Mouse (Mus musculus) liver, adult 2 months (tissue): ENCODE data around the gene Eef2k. TPM values are rescaled to one million over a fixed set of nuclear protein-coding genes. Genes with fewer than 3 reads are reported as not detected.
A peak's percentile ranks its signal among the peaks of the same experiment; 100 is the strongest.

Experiments
- DNase-seq: peaks from one replicate; pipeline ENCODE4 v3.0.0-alpha.2; 2011; ENCODE audit warnings: low read depth, low spot score; ENCODE audit errors: extremely low read depth
- H3K27ac ChIP-seq: fragments of 200-500 bp; replicated peaks from 2 replicates; pipeline ENCODE4 v1.5.1; 2012; ENCODE audit warnings: low read depth, mild to moderate bottlenecking, control low read depth, inconsistent platforms, low read length; ENCODE audit not compliant: insufficient read depth
- H3K27me3 ChIP-seq: fragments of 200-500 bp; 2 replicates; pipeline ENCODE4 v1.6.1; 2012; ENCODE audit warnings: mild to moderate bottlenecking, moderate library complexity, low read length, inconsistent platforms; ENCODE audit not compliant: control insufficient read depth, insufficient read depth
- H3K36me3 ChIP-seq: fragments of 200-500 bp; 2 replicates; pipeline ENCODE4 v1.6.1; 2012; ENCODE audit warnings: low read length, inconsistent platforms; ENCODE audit not compliant: control insufficient read depth, insufficient read depth
- H3K4me1 ChIP-seq: fragments of 200-500 bp; 2 replicates; pipeline ENCODE4 v1.6.1; 2011; ENCODE audit warnings: low read length; ENCODE audit not compliant: control insufficient read depth, insufficient read depth
- H3K4me3 ChIP-seq: fragments of 200-500 bp; 2 replicates; pipeline ENCODE4 v1.5.1; 2011; ENCODE audit warnings: low read depth, mild to moderate bottlenecking, control low read depth, low read length, moderate library complexity; ENCODE audit not compliant: insufficient read depth
- H3K79me2 ChIP-seq: fragments of 200-500 bp; 2 replicates; pipeline ENCODE4 v1.6.1; 2012; ENCODE audit warnings: inconsistent platforms, mild to moderate bottlenecking, low read length, moderate library complexity; ENCODE audit not compliant: control insufficient read depth, insufficient read depth
- H3K9ac ChIP-seq: fragments of 200-500 bp; 2 replicates; pipeline ENCODE4 v1.6.1; 2012; ENCODE audit warnings: low read depth, mild to moderate bottlenecking, control low read depth, inconsistent platforms, low read length
- CTCF ChIP-seq: fragments of 200-500 bp; IDR thresholded peaks from 2 replicates; pipeline ENCODE4 v1.5.1; 2011; ENCODE audit warnings: low read depth, low read length, control low read depth
- POLR2A ChIP-seq: fragments of 200-500 bp; IDR thresholded peaks from 2 replicates; pipeline ENCODE4 v1.6.1; 2011; ENCODE audit warnings: low read length, control low read depth; ENCODE audit not compliant: insufficient read depth; ENCODE audit errors: extremely low read depth
- WGBS: fragments of 180-500 bp; shearing (Covaris S2); methylation state at CpG from one replicate; pipeline ENCODE4 v1.1.7; 2018; 5-methylcytosine and 5-hydroxymethylcytosine counted together
- polyA plus RNA-seq: library from polyadenylated mRNA; depleted of rRNA; stranded (reverse); fragments of >200 nt; gene quantifications from 2 replicates; pipeline ENCODE4 v1.2.3, GENCODE M21; 2012; rRNA removed
- total RNA-seq: library from RNA; depleted of rRNA; stranded (reverse); fragments of >200 nt; gene quantifications from 2 replicates; pipeline ENCODE4 v1.2.3, GENCODE M21; 2014; rRNA removed

The Eef2k gene
- 6.5 and 8.3 TPM in 2 replicates for total RNA-seq
- 6.4 and 7.4 TPM in 2 replicates for polyA plus RNA-seq

- peak within 1 kb of the TSS; percentile 80 for H3K9ac ChIP-seq
- H3K79me2 ChIP-seq = no peaks in the 10 kb centered on the region
- peaks cover 4% of the 10 kb centered on the region; the same call in 1 of the 2 replicates for H3K4me1 ChIP-seq
- peak within 1 kb of the TSS; percentile 73 for H3K4me3 ChIP-seq
- WGBS = 5% methylated on average over 35 of the region's 35 CpGs
- DNase-seq = peak; percentile 84
- no peaks in the 10 kb centered on the region for H3K27me3 ChIP-seq
- H3K36me3 ChIP-seq = no peaks in the 10 kb centered on the region
- H3K27ac ChIP-seq = peak within 1 kb of the TSS; percentile 54; the same call in 1 of the 2 replicates
- TF ChIP-seq POLR2A = 0 out of 2 replicates have a peak, but pooled peaks have one; percentile 27
- peak; percentile 76 for TF ChIP-seq CTCF
Measured at GRCm38 (mm10) chr7:120842345-120843036, at the start of gene Eef2k. Eef2k (plus strand) TSS chr7:120842831.

DNA sequence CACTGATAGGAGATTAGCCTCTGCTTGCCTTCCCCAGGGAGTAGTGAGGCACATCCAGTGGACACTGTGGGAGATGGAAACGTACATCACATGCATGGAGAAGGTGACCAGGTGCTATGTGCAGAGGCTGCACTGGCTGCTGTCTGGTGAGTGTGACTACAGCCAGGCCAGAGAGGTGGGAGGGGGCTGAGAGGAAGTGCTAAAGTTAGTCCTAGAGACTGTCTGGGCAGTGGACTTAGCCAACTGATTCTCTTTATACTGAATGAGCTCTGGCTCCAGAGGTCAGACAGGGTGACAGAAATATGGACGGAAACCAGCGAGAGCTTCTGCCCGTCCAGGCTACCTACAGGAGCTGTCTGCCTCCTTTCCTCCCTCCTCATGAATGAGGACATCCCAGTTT, 47.1 kb upstream of the Eef2k start:
- no peaks in the 10 kb centered on the region for H3K79me2 ChIP-seq
- TF ChIP-seq POLR2A (no peak), CTCF (no peak)
- no peak overlapping the region for H3K4me3 ChIP-seq
- H3K27ac ChIP-seq = no peak overlapping the region
- no peak overlapping the region for H3K9ac ChIP-seq
- H3K27me3 ChIP-seq = no peaks in the 10 kb centered on the region
- no peaks in the 10 kb centered on the region for H3K4me1 ChIP-seq
- 77% methylated on average over 4 of the region's 4 CpGs for WGBS
- DNase-seq = no peak
- no peaks in the 10 kb centered on the region for H3K36me3 ChIP-seq

GRCm38 (mm10) chr7:120796369-120796768, 46.3 kb upstream of the Eef2k start:
- Histone ChIP-seq H3K27ac (no peak overlapping the region), H3K36me3 (no peaks in the 10 kb centered on the region), H3K9ac (no peak overlapping the region), H3K27me3 (no peaks in the 10 kb centered on the region), H3K4me1 (no peaks in the 10 kb centered on the region), H3K79me2 (no peaks in the 10 kb centered on the region), H3K4me3 (no peak overlapping the region)
- DNase-seq = no peak
- TF ChIP-seq POLR2A (no peak), CTCF (no peak)
- WGBS = 71% methylated on average over 3 of the region's 3 CpGs

- no peak overlapping the region for H3K27ac ChIP-seq
- 90% methylated on average over 2 of the region's 2 CpGs for WGBS
- no peaks in the 10 kb centered on the region for H3K36me3 ChIP-seq
- TF ChIP-seq CTCF (no peak), POLR2A (no peak)
- no peak overlapping the region for H3K9ac ChIP-seq
- H3K27me3 ChIP-seq = no peaks in the 10 kb centered on the region
- H3K4me3 ChIP-seq = no peak overlapping the region
- H3K4me1 ChIP-seq = no peaks in the 10 kb centered on the region
- no peak for DNase-seq
- H3K79me2 ChIP-seq = no peaks in the 10 kb centered on the region
Measured at GRCm38 (mm10) chr7:120803268-120803667, 39.4 kb upstream of the Eef2k start.

DNA sequence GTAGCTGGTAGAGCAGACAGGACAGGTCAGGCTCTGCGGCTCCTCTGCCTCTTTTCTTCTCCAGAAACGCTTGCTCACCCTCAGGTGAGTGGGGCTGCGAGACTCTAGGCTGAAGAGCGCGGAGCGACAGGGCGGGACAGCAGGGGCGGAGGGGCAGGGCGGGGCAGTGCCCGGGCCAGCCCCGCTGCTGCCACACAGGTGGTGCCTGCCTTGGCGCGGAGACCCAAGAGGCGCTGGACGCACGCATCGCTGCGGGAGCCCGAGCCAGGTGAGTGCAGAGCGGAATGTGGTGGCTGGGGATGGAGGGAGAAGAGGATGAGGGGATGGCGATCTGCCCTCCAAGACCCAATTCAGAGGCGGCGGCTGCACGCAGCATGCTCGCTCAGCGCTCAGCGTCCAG, 32.9 kb upstream of the Eef2k start:
- no peak for DNase-seq
- H3K4me3 ChIP-seq = no peak overlapping the region
- no peak overlapping the region for H3K27ac ChIP-seq
- no peaks in the 10 kb centered on the region for H3K79me2 ChIP-seq
- no peaks in the 10 kb centered on the region for H3K36me3 ChIP-seq
- TF ChIP-seq POLR2A = no peak
- TF ChIP-seq CTCF = no peak
- H3K9ac ChIP-seq = no peak overlapping the region
- no peaks in the 10 kb centered on the region for H3K4me1 ChIP-seq
- 11% methylated on average over 27 of the region's 27 CpGs for WGBS
- H3K27me3 ChIP-seq = 0 out of 2 replicates have a peak, but pooled peaks cover 3% of the 10 kb centered on the region

DNA sequence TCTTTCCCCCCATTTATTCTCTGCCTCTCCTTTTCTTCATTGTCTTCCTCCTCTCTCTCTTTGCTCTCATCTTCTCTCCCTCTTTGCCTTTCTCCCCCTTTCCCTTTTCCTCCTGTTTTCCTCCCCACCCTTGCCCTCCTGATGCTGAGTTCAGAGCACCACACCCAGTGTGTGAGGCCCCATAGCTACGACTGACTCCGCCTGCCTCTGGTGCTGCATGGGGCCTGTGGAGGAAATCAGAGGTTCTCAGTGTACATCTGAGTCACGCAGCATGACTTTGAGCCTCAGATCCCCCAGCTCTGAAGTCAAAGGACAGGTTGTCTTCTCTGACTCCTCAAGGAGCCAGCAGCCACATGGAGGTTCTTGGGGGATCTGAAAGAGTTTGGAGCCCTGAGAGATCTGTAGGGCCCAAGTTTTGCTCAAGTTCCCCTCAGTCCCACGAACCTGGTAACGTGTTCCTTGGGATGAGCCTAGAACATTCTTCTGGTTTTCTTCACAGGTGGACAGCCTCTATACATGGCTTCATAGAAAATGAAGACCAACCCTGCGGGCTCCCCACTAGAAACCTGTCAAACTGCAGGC, 30.7 kb upstream of the Eef2k start, which contains the start of gene Gm5737:
Gm5737 (plus strand) TSS at position 532 of the 582 bp plus-strand sequence.
- Histone ChIP-seq H3K4me3 (no peak within 1 kb of the TSS), H3K4me1 (no peaks in the 10 kb centered on the region), H3K9ac (no peak within 1 kb of the TSS), H3K27me3 (0 out of 2 replicates have a peak, but pooled peaks cover 3% of the 10 kb centered on the region), H3K79me2 (no peaks in the 10 kb centered on the region), H3K36me3 (no peaks in the 10 kb centered on the region), H3K27ac (no peak within 1 kb of the TSS)
- TF ChIP-seq POLR2A (no peak), CTCF (no peak)
- DNase-seq = no peak
- 82% methylated on average over 6 of the region's 6 CpGs for WGBS
